Mouse (Mus musculus) 416B (cell line): ENCODE results near the gene Btbd2.

Source experiments
- DNase-seq: peaks from one replicate; pipeline ENCODE4 v3.0.0; 2011; ENCODE audit warnings: low read depth

Btbd2 gene

DNA sequence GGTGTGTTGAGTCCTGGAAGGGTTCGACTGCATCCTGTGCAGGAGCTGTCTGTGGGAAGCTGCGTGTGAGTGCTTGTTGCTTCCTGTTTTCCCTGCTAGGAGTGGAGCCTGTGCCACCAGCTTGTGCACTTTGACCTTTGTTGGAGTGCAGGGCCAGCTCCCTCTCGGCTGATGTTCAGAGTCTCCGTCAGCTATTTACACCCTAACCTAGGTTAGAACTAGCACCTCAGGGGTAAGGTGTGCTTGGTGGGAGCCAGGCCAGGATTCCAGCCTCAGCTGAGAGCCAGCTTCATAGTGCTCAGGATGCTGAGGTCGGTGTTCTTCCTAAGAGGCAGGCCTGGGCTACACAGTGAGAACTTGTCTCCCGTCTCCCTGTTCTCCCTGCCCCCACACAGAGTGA is 21.5 kb downstream of the Btbd2 start:
- DNase-seq: no peak

DNA sequence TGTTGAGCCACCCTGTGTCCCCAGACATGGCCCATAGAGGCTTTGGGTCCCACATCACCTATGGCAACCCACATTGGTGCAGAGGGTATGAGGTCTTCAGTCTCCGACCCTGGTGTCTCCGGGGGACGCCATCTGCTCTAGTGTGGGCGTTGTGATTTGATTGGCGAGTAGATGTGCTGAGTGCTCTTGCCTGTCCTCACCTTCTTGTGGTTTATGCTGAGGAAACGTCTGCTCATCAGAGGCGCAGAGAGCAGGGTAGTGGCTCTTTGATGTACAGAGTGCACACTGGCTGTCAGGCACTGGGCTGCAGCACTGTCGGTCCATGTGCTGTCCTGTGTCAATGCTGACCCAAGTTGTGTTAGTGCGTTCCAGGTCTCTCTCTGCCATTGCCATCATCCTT is 27.9 kb downstream of the Btbd2 start:
- DNase-seq: no peak

DNA sequence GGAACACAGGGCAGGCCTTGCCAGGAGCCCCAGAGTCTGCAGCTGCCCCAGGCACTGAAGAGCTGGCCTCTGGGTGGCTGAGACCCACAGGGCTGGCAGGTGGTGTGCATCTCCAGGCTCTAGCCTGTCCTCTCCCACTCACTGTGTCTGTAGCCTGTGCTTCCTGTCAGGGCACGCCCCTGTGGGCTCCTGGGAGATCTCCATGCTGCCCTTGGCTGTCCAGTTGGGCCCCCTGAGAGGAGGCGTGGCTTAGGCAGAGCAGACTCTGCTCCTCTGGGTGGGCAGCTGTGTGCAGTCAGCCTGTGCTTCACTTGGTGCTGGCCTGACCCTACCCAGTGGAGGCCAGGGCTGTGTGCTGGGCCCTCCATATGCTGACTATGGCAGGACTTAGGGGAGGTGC is 29.2 kb downstream of the Btbd2 start:
- DNase-seq: no peak

DNA sequence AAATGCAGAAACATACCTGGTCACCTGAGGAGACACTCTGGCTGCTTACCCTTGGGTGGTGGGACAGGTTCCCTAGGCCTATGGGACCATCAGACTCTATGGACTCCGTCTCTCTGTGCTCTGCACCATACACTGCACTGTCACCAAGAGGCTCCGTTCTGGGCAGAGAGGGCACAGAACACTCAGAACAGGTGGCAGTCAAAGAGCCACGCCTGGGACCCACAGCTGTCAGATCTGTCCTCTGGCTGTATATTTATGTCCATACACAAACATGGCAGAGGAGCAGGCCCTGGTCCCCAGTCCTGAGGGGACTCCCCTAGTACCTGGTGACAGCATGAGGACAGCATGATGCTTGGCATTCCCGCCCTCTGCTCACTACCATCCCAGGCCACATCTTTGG is 31.1 kb downstream of the Btbd2 start:
- DNase-seq: no peak

DNA sequence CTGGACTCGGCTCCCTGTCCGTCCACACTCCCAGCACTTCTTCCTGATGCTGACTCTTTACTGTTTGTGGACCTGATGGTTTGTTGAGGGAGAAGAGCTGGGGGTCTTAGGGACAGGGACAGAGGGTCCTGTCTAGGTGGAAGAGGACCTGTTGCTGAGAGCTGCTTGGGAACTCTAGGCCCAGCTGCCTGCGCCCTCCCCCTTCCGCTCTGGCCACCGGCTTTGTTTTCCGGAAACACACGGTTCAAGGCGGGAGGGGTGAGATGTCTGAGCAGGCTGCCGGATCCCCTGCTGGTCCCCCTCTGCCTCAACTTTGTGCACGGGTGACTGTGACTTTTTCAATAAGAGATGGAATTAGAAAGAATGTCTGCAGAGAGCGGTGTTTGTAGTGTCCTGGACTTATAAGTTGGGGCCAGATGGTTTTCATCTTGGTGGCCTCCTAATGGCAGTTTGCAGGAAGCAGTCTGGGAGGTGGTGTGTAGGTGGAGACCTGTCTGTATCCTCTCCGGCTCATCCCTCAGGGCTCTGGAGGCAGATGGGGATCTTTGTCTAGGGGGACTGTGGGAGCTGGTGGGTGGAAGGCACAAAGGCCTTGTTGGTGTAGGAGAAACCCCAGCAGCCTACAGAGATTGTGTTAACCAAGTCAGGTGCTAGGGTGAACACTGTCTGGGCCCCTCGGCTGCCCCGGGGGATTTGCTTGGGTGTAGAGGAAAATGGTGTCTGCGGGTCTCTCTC is 33.2 kb downstream of the Btbd2 start:
- peak; percentile 80 for DNase-seq

DNA sequence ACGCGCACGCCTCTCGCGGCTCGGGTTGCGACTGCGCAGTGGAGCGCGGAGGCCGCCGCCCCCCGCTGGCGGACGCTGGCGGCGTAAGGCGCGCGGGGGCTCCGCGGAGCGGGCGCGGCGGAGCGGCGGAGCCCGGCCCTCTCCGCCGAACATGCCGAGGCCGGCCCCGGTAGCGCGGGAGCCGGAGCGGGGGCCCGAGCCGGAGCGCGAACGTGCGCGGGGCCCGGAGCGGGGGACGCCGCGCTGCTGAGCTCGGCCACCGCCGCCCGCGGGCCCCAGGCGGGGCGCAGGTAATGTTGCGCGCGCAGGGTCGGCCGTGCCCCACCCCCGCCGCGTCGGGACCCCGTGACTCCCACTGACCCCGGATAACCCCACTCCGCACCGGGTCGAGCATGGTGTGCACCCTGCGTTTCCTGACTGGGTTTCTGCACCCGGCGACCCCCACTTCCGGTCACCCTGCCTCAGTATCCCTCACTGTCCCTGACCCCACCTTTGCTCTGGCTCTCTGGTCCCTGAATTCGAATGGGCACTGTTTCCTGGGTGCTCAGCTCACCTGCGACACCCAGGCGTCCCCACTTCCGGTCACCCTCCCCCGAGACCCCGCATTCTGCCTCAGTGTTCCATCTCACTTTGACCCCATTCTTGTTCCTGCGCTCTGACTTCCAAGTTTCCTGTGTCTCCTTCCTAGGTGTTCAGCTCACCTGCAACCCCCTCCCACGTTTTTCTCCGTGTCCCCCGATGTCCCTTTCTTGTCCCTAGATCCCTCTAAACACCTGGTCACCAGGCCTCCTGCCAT is 34.0 kb downstream of the Btbd2 start, which contains the start of gene Csnk1g2:
TSS of gene Csnk1g2 (plus strand) at position 178 of the 796 bp plus-strand sequence.
- DNase-seq: peak; percentile 46

DNA sequence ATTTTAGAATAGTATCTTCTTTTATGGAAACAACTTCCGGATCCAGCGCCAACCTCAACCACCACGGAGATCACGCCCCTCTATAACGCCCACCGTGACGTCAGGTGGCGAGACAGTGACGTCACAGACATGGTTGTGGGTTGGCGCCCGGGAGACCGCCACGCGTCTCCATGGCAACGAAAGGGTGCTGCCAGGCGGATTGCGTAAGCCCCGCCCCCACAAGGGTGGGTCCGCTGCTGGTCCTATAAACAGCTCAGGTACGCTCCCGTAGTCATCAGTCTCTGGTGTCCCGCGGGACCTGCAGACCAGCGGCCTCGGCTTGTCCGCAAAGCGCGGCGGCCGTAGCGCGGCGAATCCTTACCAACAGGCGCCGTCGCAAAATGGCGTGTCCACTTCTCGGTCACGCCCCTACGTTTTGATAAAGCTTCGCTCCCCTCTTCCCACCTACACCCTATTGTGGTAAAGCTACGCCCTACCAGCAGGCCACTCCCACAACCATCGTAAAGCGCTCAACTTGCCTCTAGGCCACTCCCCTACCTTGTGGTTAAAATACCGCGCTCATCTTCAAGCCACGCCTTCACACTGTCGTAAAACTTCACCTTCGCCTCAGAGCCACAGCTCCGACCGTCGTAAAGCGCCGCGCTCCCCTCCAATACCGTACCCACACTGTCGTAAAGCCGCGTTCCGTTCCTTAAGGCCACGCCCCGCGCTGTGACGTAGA is 34.8 kb downstream of the Btbd2 start:
- peak; percentile 100 for DNase-seq

DNA sequence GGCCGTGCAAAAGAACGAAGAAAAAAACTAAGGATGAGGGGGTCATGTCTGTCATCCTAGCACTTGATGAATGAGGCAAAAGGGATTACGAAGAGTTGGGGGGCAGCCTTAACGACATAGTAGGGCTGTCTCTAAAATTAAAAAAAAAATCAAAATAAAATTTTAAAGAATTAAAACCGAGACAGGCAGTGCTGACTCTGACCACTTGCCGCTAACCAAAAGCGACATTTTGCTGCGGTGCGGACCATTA is 35.3 kb downstream of the Btbd2 start:
- no peak for DNase-seq

DNA sequence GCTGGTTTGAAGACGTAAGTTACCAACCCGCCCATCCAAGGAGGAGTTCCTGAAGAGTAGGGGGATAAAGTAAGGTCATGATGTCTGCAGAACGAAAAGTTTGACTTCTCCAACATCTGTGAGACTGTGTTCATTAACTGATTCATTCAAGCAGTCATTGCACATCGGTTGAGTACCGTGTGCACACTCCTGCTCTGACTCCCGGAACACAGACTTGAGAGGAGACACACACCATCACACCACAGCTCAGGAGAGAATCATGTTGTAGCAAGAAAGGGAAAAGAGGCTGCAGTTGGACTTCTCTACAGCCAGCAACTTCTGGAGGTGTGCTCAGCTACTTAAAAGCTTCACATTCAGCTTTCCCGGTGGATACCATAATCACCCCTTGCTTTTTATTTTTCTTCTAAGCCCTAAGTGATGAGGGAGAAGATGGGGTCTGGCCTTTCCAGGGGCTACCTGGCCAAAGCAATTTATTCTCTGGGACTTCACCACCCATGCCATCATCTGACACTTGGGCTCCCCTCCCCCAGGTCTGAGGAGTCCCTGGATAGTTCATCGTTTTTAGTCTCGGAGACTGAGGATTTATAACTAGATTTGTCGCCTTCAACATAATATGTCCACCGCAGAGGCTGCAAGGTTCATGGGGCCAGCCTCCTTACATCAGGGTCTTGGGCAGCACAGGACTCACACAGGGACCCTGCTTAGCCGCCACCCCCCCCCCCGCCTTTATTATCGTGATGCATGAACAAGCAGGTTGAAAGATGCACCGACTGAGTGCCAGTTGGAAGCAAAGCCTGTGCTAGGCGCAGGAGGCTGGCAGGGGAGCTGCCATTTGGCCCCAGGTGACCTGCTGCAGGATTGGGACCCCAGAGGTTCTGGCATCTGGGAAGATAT is 35.8 kb downstream of the Btbd2 start:
- no peak for DNase-seq

DNA sequence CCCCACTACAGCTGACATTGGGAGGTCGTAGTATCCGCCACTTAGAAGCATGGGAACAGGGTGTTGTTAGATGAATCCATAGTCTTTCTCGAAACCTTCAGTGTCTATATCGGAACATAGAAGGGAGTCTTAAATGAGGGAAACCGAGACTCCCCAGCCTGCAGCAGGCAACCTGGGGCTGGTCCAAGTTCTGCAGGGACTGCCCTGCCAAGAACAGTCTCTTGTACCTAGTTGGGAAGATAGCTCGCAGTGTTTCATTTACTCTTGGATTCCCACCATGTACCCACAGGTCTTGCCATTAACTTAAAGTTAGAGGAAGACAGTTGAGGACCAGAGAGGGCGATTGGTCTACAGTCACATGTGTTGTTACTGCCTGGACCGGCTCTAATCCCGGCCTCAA is 36.5 kb downstream of the Btbd2 start:
- DNase-seq: no peak

DNA sequence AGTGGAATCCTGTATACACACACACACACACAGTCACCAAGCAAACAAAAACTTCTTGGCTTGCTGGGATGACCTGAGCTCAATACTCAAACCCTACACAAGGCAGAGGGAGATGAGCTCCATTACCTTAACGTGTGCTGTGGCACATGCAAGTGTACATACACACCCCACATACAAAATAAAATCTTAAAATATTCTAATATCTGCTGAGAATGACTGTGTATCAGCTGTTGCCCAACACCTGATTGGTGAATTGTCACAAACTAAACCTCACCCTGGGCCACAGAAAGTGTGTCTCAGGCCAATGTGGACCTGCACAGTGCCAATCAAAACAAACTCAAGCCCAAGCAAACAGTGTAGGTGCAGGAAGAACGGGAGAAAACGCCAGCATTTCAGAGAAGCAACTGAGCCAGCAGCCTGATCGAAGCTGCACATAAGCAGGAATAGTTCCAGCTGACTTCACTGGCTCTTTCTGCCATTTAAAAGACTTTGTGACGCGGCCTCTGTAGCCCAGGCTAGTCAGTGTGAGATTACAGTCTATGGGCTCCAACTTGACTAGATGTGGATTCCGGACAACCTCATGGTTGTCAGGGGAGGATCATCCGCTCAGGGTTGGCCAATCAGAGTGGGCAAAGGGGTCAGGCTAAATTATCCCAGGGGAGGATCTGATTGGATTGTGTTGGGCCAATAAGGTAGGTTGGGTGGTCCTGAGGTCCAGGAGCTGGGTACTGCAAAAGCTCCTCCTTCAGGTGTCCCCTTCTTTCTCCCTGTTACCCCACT is 37.2 kb downstream of the Btbd2 start:
- DNase-seq: no peak

DNA sequence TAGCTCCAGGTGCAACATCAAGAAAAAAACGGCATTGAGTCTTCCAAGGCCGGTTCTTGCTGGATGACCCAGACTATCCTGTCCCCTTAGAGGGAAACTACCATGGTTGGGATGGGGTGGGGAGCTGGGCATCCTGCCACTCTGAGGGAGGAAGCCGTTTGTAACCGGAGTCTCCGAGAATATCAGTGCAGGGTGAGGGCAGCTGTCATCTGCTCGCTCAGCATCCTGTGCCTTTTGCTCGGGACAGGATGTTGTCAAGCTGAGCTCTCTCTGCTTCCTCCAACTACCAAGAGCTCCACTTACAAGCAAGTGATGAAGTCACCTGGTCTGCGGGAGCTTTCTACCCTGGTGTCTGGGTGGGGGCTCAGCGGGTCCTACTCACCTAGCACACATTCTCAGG is 38.7 kb downstream of the Btbd2 start:
- peak; percentile 82 for DNase-seq

DNA sequence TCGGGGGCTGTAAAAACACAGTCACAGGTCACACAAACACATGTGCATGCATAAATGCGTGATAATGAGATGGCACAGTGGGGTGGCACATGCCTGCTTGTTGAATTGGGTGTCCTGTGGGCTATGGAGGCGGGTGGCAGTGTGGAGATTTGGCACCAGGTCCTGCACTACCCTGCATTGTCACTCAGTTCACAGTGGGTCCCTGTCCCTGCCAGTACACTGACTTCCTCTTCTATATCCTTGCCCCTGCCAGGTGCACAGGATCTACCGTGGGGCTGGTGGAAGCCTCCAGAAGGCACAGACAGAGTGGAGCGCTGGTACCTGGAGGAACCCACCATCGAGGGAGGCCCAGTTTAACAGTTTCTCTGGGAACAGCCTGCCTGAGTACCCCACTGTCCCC is 42.5 kb downstream of the Btbd2 start:
- no peak for DNase-seq

DNA sequence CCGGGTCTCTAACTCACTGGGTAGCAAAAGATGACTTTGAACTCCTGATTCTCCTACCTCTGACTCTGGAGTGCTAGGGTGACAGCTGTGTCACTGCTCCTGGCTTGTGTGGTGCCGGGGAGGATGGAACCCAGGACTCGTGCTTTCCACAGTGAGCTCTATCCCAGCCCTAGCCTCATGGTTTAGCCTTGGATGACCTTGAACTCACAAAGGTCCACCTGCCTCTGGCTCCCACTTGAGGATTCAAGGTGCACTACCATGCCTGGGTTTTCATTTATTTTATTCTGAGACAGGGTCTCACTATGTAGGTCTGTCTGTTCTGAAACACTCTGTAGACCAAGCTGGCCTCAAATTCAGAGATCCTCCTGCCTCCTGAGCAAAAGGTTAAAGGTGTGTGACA is 43.0 kb downstream of the Btbd2 start:
- DNase-seq: no peak

DNA sequence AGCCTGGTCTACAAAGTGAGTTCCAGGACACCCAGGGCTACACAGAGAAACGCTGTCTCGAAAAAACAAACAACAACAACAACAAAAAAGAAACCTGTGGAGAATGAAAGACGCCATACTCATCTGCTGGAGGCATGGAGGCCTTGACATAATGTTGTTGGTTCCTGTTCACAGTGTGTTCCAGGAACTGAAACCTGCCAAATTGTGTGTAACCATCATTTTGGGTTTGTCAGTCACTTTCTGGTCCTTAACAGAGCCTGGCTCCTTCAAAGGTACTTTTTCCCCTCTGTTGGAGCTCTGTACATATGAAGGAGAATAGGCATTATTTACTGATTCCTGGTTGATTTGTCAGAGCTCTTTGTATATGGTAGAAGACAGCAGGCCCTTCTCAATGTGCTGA is 45.0 kb downstream of the Btbd2 start:
- DNase-seq: no peak

DNA sequence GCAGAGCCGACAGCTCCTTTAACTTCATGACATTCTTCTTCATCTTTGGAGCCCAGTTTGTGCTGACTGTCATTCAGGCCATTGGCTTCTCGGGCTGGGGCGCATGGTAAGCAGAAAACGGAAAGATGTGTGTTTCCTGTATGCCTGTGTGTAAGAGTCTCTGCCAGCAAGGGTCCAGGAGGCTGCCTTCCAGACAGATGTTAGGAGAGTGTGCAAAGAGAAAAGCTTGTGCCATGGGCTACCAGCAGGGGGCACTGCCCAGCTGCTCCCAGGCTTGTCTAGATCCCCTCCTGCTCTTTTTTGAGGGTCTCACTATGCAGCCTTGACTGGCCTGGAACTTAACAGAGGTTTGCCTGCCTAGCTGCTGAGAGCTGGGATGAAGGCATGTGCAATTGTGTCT is 45.8 kb downstream of the Btbd2 start:
- DNase-seq: peak; percentile 76

DNA sequence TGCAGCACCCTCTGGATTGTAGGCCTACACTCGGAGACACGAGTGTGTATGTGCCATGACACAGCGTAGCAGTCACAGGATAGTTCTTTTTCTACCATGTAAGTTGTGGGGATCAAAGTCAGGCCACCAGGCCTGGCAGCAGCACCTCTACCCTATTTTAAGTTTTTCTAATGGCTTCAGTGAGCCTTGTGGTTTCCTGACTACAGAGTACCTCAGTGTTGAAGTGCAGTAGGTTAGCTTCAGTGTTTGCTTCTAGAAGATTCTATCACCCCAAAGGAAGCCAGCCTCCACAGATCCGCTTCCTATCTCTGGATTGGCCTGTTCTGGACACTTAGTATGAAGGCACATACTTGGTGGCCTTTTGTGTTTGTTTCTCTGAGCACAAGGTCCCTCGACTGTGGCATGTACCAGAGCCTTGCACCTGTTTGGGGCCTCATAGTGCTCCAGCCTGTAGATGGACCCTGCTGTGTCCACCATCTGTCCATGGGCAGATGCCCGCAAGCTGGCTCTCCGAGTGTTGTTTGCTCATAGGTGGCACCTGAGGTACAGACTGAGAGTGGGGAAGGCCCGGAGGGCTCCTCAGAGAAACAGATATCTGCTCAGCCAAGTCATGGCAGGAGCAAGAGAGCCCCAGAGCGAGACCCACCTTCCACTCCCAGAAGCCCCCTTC is 46.6 kb downstream of the Btbd2 start:
- peak; percentile 21 for DNase-seq

DNA sequence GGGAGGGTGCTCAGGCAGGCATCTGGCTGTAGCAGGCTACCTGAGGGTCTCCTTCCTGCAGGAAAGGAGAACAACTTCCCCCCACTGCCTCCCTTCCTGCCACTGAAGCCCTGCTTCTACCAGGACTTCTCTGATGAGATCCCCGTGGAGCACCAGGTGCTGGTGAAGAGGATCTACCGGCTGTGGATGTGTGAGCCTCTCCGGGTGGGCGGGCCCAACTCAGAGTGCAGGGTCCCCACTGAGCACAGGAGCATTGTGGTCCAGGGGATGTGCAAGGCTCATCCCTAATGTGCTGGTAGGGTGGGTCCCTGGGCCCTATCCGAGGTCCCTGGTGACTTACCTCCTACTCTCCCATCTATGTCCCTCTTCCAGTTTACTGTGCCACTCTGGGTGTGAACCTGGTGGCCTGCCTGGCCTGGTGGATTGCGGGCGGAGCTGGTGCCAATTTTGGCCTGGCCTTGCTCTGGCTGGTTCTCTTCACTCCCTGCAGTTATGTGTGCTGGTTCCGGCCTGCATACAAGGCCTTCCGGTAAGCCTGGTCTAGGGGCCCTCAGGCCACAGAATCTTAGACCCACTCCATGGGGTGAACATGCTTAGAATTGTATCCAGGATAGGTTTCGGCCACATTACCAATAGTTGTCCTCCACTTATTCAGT is 47.5 kb downstream of the Btbd2 start:
- no peak for DNase-seq

DNA sequence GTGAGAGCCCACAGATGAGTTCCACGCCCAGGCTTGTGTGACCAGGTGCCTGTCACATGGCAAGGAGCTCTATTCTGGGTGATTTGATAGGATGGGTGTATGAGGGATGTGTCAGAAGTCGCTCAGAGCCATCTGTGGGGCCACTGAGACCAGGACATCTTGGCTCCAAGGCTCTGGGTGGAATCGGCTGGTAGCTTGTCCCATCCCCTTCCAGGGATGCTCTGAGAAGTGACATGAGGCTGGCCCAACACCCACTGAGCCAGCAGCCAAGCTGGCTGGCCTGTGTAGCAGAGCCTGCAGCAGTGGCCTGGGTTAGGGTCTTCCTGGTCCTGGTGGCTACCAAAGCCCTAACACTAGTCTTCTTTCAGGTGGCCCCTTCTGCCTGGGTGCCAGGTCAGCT is 48.4 kb downstream of the Btbd2 start:
- DNase-seq: no peak

DNA sequence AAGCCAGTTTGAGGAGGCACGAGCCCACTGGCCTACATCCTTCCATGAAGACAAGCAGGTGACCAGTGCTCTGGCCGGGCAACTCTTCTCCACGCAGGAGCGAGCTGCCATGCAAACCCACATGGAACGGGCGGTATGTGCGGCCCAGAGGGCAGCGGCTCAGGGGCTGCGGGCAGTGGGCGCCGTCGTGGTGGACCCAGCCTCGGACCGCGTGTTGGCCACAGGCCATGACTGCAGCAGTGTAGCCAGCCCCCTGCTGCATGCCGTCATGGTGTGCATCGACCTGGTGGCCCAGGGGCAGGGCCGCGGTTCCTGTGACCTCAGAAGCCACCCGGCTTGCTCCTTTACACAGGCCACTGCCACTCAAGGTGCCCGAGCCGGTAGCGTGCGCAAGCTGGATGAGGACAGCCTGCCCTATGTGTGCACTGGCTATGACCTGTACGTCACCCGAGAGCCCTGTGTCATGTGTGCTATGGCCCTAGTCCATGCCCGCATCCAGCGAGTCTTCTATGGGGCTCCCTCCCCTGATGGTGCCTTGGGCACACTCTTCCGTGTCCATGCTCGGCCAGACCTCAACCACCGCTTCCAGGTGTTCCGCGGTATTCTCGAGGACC is 50.0 kb downstream of the Btbd2 start:
- no peak for DNase-seq
